Mouse (Mus musculus): ENCODE data around the gene Osbpl7.

DNA sequence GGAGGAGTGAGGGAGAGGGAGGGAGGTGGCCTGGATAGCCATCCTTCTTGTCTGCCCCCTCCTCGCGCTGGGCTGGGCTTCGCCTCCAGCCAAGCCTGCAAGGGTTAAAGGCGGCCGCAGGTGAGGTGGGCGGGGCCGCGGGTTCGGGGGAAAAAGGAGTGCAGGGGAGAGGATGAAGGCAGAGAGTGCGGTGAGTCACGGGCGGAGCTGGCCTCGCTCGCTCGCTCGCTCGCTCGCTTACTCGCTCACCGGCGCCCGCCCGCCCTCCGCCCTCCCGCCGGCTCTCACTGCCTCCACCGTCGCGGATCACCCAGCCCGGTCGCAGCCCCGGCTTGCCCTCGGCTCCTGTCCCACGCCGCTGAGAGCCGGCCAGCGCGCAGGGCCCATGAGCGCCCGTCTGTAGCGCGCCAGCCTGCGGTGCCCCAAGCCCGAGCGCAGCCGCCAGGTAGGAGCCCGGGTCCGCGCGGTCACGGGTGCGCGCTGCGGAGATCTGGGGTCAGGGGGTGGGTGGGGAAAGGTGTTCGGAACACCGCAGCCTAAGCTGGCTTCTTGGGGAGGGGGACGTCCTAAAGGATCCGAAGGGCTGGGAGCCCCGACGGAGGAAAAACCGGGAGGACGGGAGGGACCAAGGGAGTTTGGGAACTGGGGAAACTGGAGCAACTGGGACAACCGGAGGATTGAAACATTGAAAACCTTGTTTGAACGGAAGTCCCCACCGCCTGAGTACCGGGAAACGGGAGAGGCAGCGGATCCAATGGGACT is 31.7 kb upstream of the Osbpl7 start:
- TF ChIP-seq CTCF (IDR thresholded peaks at IDR 0.05; ENCODE audit: low read depth) (no peak), EP300 (IDR thresholded peaks at IDR 0.05; ENCODE audit: low read depth) (no peak)
